Mouse (Mus musculus) ES-E14 (cell line): ENCODE results near the gene Mansc1.

Experiments
- MAFK ChIP-seq: IDR thresholded peaks from 2 replicates; pipeline ENCODE4 v1.6.1; 2014; ENCODE audit warnings: mild to moderate bottlenecking, low read depth, low read length, inconsistent platforms; ENCODE audit not compliant: insufficient read depth
- ZC3H11A ChIP-seq: IDR thresholded peaks from 2 replicates; pipeline ENCODE4 v1.6.1; 2012; ENCODE audit warnings: low read depth, mild to moderate bottlenecking, inconsistent platforms, low read length, borderline replicate concordance

- TF ChIP-seq ZC3H11A (no peak), MAFK (no peak)
Measured at GRCm38 (mm10) chr6:134664573-134664972, 32.3 kb upstream of the Mansc1 start.
